Mouse (Mus musculus): Measurements from ENCODE around the gene Ndufs2. TPM values are rescaled to one million over a fixed set of nuclear protein-coding genes. Genes with fewer than 3 reads are reported as not detected.

Ndufs2 gene
- total and polyA plus RNA-seq, 3 experiments, result 101 to 300 (median 219) TPM

DNA sequence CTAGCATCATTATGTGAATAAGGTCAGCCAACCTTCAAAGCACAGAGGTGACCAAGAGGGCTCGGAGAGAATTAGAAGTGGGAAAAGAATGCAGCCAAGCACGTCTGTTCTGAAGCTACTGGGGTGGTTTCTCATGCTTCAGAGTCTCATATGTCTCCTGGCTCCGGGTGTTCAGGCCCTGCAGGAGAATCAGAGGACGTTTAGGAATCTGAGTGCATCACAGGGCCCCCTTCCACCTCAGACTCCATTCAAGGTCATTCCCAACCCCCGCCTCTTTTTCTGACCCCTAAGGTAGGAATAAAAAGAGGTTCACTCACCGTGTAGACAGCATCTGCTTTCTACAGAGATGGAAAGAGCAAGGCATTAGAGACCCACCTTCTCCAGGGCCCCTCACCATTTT is 21.4 kb downstream of the Ndufs2 start:
- H3K9me3 ChIP-seq (replicated peaks), result no peaks in the 10 kb centered on the region
- no peak for DNase-seq (ENCODE audit: low spot score)
- no peak for TF ChIP-seq TAL1 (conservative IDR thresholded peaks at IDR 0.05; ENCODE audit: low read depth, low read length)
- TF ChIP-seq GATA2 (IDR thresholded peaks at IDR 0.05; ENCODE audit: borderline replicate concordance, low read depth, low read length), result no peak
- no peak for TF ChIP-seq POLR2AphosphoS5 (IDR thresholded peaks at IDR 0.05; ENCODE audit: insufficient replicate concordance, low read depth, low read length)
- no peak for TF ChIP-seq CTCF (IDR thresholded peaks at IDR 0.05; ENCODE audit: low read depth, low read length)
- TF ChIP-seq GATA1 (IDR thresholded peaks at IDR 0.05; ENCODE audit: borderline replicate concordance, low read length), result no peak
- peaks cover 19% of the 10 kb centered on the region for H3K4me1 ChIP-seq (ENCODE audit: insufficient read depth, low read depth, low read length)
- no peak for ATAC-seq (ENCODE audit: extremely low read depth, insufficient number of reproducible peaks, low FRiP score, poor library complexity, severe bottlenecking)
- H3K27me3 ChIP-seq (ENCODE audit: insufficient read depth, low read length), result peaks cover 6% of the 10 kb centered on the region
- H3K36me3 ChIP-seq (replicated peaks), result peaks cover 20% of the 10 kb centered on the region
- H3K4me3 ChIP-seq (ENCODE audit: low read depth, low read length), result no peak overlapping the region

DNA sequence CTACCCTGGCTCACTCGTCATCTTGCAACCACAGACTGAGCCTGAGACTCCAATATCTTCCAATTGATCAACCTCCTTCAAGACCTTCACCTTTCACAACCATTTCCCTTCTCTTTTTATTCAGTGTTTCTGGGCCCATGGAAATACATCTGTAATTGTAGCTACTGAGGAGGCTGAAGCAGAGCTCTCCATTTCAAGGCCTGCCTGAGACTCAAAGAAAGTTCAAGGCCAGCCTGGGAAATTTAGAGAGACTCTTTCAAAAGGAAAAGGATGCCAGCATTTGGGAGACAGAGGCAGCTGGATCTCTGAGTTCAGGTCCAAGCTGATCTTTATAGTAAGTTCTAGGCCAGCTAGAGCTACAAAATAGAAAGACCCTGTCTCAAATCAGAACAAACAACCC is 23.3 kb downstream of the Ndufs2 start:
- H3K4me1 ChIP-seq (ENCODE audit: insufficient read depth, low read depth, low read length), result peaks cover 13% of the 10 kb centered on the region
- no peak for ATAC-seq (ENCODE audit: extremely low read depth, insufficient number of reproducible peaks, low FRiP score, poor library complexity, severe bottlenecking)
- no peak for TF ChIP-seq TAL1 (conservative IDR thresholded peaks at IDR 0.05; ENCODE audit: low read depth, low read length)
- TF ChIP-seq GATA2 (IDR thresholded peaks at IDR 0.05; ENCODE audit: borderline replicate concordance, low read depth, low read length), result no peak
- TF ChIP-seq POLR2AphosphoS5 (IDR thresholded peaks at IDR 0.05; ENCODE audit: insufficient replicate concordance, low read depth, low read length), result no peak
- TF ChIP-seq GATA1 (IDR thresholded peaks at IDR 0.05; ENCODE audit: borderline replicate concordance, low read length), result no peak
- no peak for TF ChIP-seq CTCF (IDR thresholded peaks at IDR 0.05; ENCODE audit: low read depth, low read length)
- DNase-seq (ENCODE audit: low spot score), result no peak
- peaks cover 3% of the 10 kb centered on the region for H3K36me3 ChIP-seq (replicated peaks)
- H3K4me3 ChIP-seq (ENCODE audit: low read depth, low read length), result no peak overlapping the region
- H3K9me3 ChIP-seq (replicated peaks), result no peaks in the 10 kb centered on the region
- peaks cover 6% of the 10 kb centered on the region for H3K27me3 ChIP-seq (ENCODE audit: insufficient read depth, low read length)

DNA sequence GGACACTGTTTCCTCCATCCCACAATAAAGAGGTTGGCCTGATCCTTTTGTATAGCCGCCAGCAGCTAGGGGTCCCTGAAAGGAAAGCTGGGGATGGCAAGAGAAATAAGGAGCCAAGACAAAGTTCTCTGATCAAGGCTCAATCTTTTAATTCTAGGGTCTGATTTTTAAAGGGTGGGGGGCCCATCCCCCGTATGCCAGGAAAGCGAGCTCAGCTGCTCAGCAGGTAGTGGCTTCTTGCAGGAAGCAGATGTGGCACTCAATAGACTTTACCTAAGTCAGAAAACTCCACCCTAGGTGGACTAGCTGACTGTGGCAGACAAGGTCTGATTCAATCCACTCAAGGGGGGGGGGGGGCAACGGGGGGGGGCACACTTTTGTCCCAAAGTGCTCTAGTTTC is 24.4 kb downstream of the Ndufs2 start:
- Histone ChIP-seq H3K9me3 (replicated peaks) (no peaks in the 10 kb centered on the region), H3K4me1 (ENCODE audit: insufficient read depth, low read depth, low read length) (peaks cover 11% of the 10 kb centered on the region), H3K4me3 (ENCODE audit: low read depth, low read length) (no peak overlapping the region), H3K27me3 (ENCODE audit: insufficient read depth, low read length) (peaks cover 6% of the 10 kb centered on the region), H3K36me3 (replicated peaks) (no peaks in the 10 kb centered on the region)
- ATAC-seq (ENCODE audit: extremely low read depth, insufficient number of reproducible peaks, low FRiP score, poor library complexity, severe bottlenecking) (no peak), DNase-seq (ENCODE audit: low spot score) (no peak)
- TF ChIP-seq TAL1 (conservative IDR thresholded peaks at IDR 0.05; ENCODE audit: low read depth, low read length), result no peak
- no peak for TF ChIP-seq POLR2AphosphoS5 (IDR thresholded peaks at IDR 0.05; ENCODE audit: insufficient replicate concordance, low read depth, low read length)
- no peak for TF ChIP-seq GATA1 (IDR thresholded peaks at IDR 0.05; ENCODE audit: borderline replicate concordance, low read length)

DNA sequence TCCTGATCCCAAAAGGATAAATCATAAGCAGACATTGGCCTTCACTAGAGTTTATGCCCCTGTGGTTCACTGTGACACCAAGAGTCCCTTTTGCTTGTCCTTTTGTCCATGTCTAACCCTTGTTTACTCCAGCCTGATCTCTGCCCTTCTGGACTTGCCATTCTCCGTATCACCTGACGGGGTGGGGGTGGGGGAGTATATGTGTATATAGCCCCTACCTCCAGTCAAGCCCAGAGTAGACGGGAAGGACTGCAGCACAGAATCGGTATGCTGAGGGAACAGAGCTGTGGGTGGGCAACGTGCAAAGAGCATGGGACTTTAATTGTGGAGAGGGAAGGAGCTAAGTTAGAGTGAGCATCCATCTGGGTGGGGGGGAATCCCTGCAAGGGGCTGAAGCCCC is 26.3 kb downstream of the Ndufs2 start, which contains the start of gene Apoa2:
Gene Apoa2, plus strand, starts transcription at position 198 of the 400 bp plus-strand sequence.
- H3K4me3 ChIP-seq (ENCODE audit: low read depth, low read length), result no peak within 1 kb of the TSS
- H3K9me3 ChIP-seq (replicated peaks), result no peaks in the 10 kb centered on the region
- peaks cover 18% of the 10 kb centered on the region for H3K4me1 ChIP-seq (ENCODE audit: insufficient read depth, low read depth, low read length)
- no peak for DNase-seq (ENCODE audit: low spot score)
- H3K36me3 ChIP-seq (replicated peaks), result peaks cover 12% of the 10 kb centered on the region
- TF ChIP-seq GATA2 (IDR thresholded peaks at IDR 0.05; ENCODE audit: borderline replicate concordance, low read depth, low read length), result no peak
- TF ChIP-seq POLR2AphosphoS5 (IDR thresholded peaks at IDR 0.05; ENCODE audit: insufficient replicate concordance, low read depth, low read length), result no peak
- no peak for TF ChIP-seq TAL1 (conservative IDR thresholded peaks at IDR 0.05; ENCODE audit: low read depth, low read length)
- no peak for TF ChIP-seq CTCF (IDR thresholded peaks at IDR 0.05; ENCODE audit: low read depth, low read length)
- TF ChIP-seq GATA1 (IDR thresholded peaks at IDR 0.05; ENCODE audit: borderline replicate concordance, low read length), result no peak
- peaks cover 6% of the 10 kb centered on the region for H3K27me3 ChIP-seq (ENCODE audit: insufficient read depth, low read length)
- no peak for ATAC-seq (ENCODE audit: extremely low read depth, insufficient number of reproducible peaks, low FRiP score, poor library complexity, severe bottlenecking)

DNA sequence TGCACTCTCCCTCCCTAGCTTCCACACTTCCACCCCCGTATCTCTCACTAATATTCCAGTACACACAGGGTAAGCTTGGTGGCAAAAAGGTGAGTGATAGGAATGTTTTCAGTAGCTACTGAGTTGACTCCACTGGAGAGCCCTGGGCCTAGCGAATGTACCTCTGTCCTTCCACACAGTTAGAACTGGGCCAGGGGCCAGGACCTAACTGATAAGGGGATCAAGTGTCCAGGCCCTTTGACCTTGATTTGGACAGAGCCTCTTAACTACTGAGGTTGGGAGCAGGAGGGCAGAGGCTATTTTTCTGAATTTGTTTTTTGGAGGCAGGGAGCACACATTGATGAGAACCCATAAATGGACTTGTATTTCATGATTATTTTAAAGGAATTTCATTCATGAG is 27.4 kb downstream of the Ndufs2 start:
- Histone ChIP-seq H3K36me3 (replicated peaks) (peaks cover 22% of the 10 kb centered on the region), H3K4me3 (ENCODE audit: low read depth, low read length) (no peak overlapping the region), H3K9me3 (replicated peaks) (no peaks in the 10 kb centered on the region), H3K4me1 (ENCODE audit: insufficient read depth, low read depth, low read length) (peaks cover 18% of the 10 kb centered on the region), H3K27me3 (ENCODE audit: insufficient read depth, low read length) (peaks cover 3% of the 10 kb centered on the region; the same call in 1 of the 2 replicates)
- TF ChIP-seq GATA2 (IDR thresholded peaks at IDR 0.05; ENCODE audit: borderline replicate concordance, low read depth, low read length) (no peak), GATA1 (IDR thresholded peaks at IDR 0.05; ENCODE audit: borderline replicate concordance, low read length) (no peak), TAL1 (conservative IDR thresholded peaks at IDR 0.05; ENCODE audit: low read depth, low read length) (no peak), POLR2AphosphoS5 (IDR thresholded peaks at IDR 0.05; ENCODE audit: insufficient replicate concordance, low read depth, low read length) (no peak), CTCF (IDR thresholded peaks at IDR 0.05; ENCODE audit: low read depth, low read length) (no peak)
- ATAC-seq (ENCODE audit: extremely low read depth, insufficient number of reproducible peaks, low FRiP score, poor library complexity, severe bottlenecking), result no peak
- DNase-seq (ENCODE audit: low spot score), result no peak

DNA sequence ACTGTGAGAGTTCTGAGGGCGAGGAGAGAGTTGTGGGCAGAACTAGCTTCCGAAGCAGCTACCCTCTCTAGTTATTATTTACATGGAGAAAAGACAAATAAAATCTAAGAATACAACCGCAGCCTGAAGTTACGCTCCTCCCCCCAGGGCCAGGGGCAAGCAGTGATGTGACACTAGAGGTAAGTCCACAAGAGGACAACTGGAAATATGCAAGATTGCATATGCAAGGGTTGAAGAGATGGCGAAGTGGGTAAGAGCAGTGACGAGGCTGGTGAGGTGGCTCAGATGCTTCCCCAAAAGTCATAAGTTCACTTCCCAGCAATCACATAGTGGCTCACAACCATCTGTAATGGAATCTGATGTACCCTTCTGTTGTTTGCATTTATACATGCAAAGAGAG is 28.0 kb downstream of the Ndufs2 start:
- no peak for ATAC-seq (ENCODE audit: extremely low read depth, insufficient number of reproducible peaks, low FRiP score, poor library complexity, severe bottlenecking)
- Histone ChIP-seq H3K4me1 (ENCODE audit: insufficient read depth, low read depth, low read length) (peaks cover 18% of the 10 kb centered on the region), H3K9me3 (replicated peaks) (no peaks in the 10 kb centered on the region), H3K36me3 (replicated peaks) (peaks cover 29% of the 10 kb centered on the region), H3K4me3 (ENCODE audit: low read depth, low read length) (peak overlapping the region; percentile 72; the same call in 1 of the 2 replicates), H3K27me3 (ENCODE audit: insufficient read depth, low read length) (peaks cover 3% of the 10 kb centered on the region; the same call in 1 of the 2 replicates)
- DNase-seq (ENCODE audit: low spot score), result no peak
- TF ChIP-seq GATA2 (IDR thresholded peaks at IDR 0.05; ENCODE audit: borderline replicate concordance, low read depth, low read length) (no peak), TAL1 (conservative IDR thresholded peaks at IDR 0.05; ENCODE audit: low read depth, low read length) (no peak), CTCF (IDR thresholded peaks at IDR 0.05; ENCODE audit: low read depth, low read length) (no peak), GATA1 (IDR thresholded peaks at IDR 0.05; ENCODE audit: borderline replicate concordance, low read length) (no peak), POLR2AphosphoS5 (IDR thresholded peaks at IDR 0.05; ENCODE audit: insufficient replicate concordance, low read depth, low read length) (no peak)

All from G1E (cell line).